Mouse (Mus musculus) heart, postnatal 25 days (tissue): ENCODE measurements around the gene Eef1akmt4. TPM values are rescaled to one million over a fixed set of nuclear protein-coding genes. Genes with fewer than 3 reads are reported as not detected.
A peak's percentile ranks its signal among the peaks of the same experiment; 100 is the strongest.

Experiments
- DNase-seq: peaks from one replicate; pipeline ENCODE4 v3.0.0; 2022; ENCODE audit warnings: low spot score
- intact Hi-C: fragments of 180-260 bp; cut with DNase I; formaldehyde crosslinking; loops from one replicate; pipeline ENCODE4 v1.15.1; 2025
- total RNA-seq, 2 experiments: library from RNA; stranded (reverse); gene quantifications; 2 replicates each; pipeline ENCODE4 v1.2.3; 2021

Gene Eef1akmt4
- 1 to 10 TPM; 5.6 to 6.4 TPM for total RNA-seq

DNA sequence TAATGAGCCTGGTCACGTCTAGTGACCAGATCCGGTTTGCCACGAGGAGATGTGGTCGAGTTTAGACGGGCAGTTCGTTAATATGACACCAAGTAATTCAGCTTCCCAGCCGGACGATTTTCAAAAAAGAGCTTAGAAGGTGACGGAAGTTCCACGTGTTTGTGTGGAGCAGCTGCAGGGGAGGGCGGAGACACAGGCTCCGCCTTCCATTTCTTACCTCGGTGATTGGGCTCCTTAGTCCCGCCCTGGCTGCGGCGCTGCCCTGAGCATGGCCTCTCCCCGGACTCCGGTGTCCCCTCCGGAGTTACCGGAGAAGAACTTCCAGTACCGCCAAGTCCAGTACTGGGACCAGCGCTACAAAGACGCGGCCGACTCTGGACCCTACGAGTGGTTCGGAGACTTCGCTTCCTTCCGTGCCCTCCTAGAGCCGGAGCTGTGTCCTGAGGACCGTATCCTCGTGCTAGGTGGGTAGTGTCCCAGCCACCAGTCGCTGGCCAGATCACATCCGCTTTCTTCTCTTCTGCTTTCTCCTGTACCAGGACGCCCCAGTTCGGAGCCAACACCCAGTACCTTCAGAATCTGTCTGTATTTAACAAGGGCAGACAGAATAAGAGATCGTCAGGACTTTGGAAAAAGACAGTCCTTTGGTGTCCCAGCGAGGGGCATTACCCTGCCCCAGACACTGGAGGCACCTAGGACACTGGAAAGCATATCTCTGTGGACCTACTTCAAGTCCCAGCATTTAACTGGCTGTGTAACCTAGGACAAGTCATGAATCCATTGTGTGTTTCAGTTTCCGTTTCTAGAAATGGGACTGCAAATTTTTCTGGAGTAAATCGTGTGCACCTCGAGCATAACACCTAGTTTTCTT lies at the start of gene Eef1akmt4, which contains the start of the genes Gm49333 and Alg3:
TSS of gene Eef1akmt4 (plus strand) at position 237 of the 871 bp plus-strand sequence.
TSS of gene Gm49333 (plus strand) at position 254 of the 871 bp plus-strand sequence.
TSS of gene Alg3 (minus strand) at position 379 of the 871 bp plus-strand sequence.
- peak; percentile 83 for DNase-seq
- intact Hi-C loops = loop anchor here (2.0 to 10.0 kb wide), 3 partner anchors 39 to 187 kb away; partner anchors contain the start of genes Abcc5, Dvl3 and Psmd2

DNA sequence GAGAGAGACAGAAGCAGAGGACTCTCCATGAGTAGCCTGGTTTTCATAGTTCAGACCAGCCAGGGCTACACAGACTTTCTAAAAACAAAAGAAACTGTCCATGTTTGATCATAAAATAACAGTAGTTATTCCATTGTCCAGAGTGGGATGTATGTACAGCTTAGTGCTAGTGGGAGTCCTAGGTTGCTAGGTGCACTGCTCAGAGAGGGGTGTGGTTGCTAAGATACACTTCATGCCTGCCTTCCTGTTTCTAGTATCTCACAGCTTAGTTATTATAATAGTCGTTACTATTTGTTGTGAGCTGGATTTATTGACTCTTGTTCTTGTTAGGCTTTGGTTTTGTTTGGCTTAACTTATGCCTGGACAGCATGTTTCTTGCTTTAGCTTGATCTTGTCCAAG lies 46.3 kb upstream of the Eef1akmt4 start:
- intact Hi-C loops = loop anchor here (2.0 kb wide), 1 partner anchor 16 kb away; no protein-coding TSS in a partner anchor
- no peak for DNase-seq

DNA sequence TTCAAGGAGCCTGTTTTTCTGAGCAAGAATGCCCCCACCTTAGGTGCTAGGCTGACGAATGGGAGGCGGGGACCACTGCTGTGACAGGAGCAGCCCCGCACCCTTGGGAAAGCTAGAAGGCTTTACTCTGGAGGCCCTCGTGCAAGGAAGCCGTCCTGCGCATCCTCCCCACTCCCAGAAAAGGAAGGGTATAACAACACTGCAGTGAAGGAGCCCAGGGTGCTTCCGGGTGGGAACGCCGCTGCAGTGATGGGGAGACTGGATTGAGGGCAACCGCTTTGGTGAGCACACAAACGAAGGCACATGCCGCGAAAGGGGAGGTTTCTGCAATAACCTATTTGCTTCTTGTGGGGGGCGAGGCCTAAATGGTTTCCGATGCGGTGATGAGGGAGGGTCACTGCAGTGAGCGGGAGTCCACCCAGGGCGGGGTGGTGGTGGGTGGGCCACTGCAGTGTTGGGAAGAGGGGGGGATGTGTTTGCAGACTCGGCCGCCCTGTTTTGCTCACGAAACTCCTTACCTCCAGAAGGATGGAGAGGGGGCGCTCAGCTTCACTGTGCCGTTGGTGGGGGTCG lies 21.9 kb upstream of the Eef1akmt4 start, which contains the start of gene Vwa5b2:
TSS of gene Vwa5b2 (plus strand) at position 106 of the 573 bp plus-strand sequence.
- intact Hi-C loops = no loop called here
- DNase-seq = no peak

DNA sequence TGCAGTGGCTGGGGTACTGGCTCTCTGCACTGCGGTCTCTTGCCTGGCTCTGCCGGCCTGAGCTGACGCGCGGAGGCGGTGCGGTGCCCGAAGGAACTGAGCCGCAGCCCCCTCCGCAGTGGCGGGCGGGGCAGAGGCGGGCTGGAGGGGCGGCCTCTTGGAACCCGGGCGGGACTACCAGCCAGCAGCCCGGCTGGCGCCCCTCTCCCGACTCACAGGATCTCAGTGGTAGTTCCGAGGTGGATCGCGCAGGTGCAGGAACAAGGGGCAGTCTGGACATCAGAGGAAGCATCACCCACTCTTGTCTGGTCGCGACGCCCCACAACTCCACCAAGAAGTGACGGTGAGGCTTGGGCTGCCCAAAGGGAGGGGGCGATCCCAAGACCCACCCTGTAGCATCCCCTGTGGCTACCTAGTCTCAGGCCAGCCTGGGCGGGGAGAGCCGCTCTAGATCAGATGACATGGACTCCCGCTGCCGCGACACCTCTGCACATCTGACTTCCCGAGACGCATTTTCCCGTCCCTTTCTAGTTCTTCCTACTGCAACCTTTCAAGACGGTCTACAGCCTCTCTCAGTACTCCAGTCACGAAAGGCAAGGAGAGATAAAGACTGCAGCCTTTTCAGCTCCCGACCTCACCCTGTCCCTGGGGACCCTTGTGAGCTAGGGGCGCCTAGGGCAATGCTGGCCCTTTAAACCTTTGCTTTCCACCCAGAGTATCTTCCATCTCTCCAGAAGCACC lies 21.3 kb upstream of the Eef1akmt4 start:
- DNase-seq = no peak
- intact Hi-C loops = no loop called here

DNA sequence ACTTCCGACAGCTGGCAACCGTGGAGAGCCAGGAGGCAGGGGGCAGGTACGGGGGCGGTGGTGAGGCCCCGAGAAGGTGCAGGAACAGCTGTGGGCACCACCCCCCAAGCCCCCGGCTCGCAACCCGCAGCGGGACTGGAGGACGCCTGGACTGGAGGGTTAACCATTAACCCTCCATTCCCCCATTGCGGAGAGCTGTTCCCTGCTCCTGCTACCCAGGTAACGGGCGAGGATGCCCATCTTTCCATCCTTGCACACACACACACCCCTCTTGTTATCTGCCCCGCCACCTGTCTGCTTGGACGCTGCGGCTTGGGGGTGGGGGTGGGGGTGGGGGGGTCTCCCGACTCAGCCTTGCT lies 20.7 kb upstream of the Eef1akmt4 start:
- intact Hi-C loops = no loop called here
- DNase-seq = no peak

DNA sequence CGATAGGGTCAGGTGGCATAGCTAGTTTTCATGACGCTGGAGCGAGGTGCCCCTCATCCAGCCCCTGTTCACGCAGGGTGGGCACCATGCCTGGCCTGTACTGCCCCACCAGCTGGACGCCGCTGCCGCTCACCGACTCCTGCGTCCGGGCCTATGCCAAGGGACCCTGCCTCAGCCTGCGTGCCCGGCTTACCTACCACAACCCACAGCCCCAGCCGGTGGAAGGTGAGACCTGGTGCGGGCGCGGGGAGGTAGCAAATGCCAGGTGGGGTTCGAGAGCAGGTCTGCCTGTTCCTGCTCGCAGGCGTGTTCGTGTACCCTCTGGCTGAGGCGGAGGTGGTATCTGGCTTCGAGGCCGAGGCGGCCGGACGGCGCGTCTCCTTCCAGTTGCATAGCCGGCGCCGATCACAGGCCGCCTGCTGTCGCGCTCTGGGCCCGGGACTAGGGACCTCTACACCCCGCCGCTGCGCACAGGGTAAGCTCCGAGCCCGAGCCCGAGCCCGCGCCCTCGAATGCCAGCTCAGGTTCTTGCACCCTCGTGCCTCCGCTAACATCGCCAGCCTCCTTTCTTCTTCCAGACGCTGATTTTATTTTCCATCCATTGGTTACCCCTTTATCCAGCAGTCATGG lies 20.2 kb upstream of the Eef1akmt4 start:
- no peak for DNase-seq
- intact Hi-C loops = no loop called here

DNA sequence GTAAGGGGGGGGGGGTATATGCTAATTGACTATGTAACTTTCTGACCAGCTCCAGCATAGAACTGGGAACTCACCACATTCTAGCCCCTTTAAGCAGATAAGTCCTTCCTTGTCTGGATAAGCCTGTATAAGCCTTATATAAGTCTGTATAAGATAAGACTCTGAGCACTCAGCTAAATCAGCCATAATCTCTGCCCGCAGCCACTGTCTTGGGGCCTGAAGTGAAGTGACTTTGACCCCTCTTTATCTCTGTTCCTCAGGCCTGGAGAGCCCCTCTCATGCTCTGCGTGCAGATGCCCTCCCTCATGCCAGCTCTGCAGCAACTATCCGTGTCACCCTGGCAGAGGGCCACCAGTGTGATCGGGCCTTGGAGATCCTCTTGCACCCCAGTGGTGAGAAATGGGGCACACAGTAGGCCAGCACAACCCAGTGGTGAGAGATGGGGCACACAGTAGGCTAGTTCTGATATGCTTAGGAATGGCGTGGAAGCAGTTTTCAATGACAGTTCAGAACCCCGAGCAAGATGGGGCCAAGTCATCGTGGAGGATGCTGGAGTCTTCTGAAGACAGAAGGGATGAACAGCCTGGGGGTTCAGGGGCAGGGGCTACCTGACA lies 16.2 kb upstream of the Eef1akmt4 start:
- intact Hi-C loops = no loop called here
- DNase-seq = no peak

DNA sequence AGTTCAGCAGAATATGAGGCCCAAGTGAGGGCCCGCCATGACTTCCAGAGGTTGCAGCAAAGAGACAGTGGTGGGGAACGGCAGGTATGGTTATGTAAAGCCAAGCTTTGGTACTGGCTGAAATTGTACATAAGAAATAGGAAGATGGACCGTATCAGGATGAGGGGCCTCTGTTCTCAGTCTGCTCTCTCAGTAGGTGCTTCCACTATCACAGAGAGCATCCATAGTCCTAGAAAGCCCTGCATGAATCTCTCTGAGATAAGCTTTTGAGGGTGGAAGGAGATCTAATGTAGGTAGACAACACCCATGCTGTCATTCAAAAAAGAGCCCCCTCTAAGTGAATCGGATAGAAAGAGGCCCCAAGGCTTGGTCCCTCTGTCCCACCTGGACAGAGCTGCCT lies 15.7 kb upstream of the Eef1akmt4 start:
- no peak for DNase-seq
- intact Hi-C loops = no loop called here

DNA sequence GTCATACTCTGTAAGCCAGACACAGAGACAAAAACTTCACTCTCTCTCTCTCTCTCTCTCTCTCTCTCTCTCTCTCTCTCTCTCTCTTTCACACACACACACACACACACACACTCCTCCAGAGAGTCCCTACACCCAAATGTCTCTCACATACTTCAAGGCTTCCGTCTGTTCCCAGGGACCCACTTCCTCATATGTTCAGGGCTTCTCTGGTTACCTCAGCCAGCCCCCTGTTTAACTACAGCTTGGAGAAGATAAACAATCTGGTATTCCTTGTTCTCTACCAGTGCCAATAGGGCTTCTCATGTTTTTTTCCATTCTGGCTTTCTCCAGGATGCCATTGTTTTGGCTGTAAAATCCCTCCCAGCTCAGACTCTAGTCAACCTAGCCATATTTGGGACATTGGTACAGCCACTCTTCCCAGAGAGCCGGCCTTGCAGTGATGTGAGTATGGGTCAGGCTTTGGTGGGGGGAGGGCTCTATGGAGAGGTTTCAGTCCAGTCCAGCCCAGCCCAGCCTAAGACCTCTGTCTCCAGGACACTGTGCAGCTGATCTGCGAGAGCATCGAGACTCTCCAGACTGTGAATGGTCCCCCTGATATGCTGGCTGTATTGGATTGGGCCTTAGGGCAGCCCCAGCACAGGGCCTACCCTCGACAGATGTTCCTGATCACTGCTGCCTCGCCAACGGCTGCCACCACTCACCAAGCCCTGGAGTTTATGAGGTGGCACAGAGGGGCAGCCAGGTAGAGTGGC lies 14.5 kb upstream of the Eef1akmt4 start:
- intact Hi-C loops = no loop called here
- no peak for DNase-seq

DNA sequence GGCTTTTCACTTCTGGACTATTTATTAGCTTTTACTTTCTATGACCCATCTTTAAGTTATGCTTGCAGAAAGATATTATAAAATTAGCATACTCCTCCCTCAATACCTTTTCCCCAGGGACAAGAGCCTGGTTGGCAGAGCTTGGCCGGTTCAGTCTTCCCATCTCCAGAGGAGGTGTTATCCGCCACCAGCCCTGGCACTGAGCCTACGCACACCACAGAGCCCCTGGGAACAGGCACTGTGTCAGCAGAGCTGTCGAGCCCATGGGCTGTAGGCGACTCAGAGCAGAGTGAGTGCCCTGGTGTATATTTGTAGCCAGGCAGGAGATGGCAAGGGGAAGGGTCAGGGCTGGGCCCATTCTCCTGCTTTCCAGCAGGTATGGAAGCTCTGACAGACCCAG lies 10.9 kb upstream of the Eef1akmt4 start:
- no peak for DNase-seq
- intact Hi-C loops = no loop called here

DNA sequence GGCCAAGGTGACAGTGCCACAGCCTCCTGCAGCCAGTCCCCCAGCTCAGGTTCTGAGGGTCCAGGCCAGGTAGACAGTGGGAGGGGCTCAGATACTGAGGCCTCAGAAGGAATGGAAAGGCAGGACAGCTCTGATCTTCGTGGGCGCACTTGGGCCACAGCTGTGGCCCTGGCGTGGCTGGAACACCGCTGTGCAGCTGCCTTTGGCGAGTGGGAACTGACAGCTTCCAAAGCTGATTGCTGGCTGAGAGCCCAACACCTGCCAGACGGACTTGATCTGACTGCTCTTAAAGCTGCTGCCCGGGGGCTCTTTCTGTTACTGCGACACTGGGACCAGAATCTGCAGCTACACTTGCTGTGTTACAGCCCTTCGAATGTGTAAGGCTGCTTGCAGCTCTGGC lies 6.7 kb upstream of the Eef1akmt4 start:
- intact Hi-C loops = no loop called here

DNA sequence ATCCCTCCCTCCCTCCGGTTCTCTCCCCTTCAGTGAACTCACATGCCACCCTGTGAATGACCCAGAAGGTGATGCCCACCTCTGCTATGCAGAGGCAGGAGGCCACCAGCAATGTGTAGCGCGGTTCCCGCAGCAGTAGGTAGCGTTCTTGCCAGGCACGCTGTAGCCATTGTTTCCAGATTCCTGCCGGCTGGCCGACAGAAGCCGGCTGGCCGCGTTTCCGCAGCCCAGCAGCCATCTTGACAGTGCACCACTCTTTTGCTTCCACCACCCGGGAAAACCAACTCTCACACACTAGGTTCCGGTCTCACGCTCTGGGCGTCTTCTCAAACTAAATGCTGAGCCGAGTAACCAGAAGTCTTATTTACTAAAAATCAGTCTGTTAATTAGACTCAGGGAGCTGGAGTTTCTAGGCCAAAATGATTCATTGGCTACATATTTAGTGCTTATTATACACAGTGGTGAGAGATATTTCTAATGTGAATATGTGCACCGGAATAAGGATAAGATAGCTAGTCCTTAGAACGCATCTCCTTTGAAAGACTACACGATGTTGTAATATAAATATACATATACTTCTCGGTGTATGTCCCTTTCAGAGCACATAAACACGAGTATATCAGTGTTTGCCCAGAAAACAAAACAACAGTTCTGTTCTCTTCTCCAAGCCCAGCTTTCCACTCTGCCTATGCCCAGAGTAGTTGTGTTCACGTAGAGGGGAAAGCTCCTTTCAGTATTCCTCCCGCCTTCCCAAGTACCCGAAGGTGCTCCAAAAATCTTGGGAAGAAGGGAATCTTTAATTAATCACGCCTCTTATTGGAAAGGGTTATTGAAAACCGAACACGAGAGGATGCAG lies 664 bp upstream of the Eef1akmt4 start:
- intact Hi-C loops = loop anchor here (2.0 to 10.0 kb wide), 3 partner anchors 40 to 186 kb away; partner anchors contain the start of genes Abcc5, Dvl3 and Psmd2

More for the DNA sequence above, 6.7 kb upstream of the Eef1akmt4 start:
- no peak for DNase-seq

DNA sequence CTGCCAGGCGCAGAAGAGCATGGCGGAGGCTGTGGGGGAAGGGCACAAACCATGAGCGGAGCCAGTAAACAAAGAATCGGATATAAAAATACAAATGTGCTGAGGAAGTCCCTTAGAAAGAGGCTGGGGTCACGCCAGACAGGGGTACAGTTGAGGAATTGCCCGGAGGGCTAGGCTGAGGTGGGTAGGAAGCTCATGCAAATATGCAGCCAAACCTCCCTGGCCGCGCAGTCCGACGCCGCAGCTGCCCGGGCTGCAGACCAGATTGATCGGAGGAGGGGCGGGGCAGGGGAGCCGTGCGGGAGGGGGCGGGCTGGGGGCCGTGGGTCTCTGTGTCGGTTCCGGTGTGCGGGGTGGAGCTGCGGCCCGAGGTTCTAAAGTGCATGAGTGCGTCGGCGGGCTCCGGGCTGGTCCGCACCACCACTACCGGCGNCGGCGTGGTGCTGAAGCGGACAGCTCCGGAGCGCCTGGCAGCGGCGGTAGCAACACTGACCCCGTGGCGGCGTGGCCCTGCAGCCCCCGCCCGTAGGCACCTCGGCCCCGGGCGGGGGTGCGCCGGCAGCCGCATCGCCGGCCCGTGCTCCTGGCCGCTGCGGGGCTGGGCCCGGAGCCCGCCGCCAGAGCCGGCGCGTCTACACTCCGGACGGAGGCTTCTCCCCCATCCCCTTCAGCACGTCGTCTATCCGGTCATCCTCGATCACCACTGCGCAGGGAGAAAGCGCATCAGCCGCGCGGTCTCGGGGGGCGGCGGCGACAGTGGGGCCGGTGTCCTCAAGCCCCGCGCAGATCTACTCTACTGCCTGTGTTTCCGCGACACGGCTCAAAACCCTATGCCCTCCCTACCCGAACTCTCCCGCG lies 8.4 kb downstream of the Eef1akmt4 start:
- no peak for DNase-seq
- intact Hi-C loops = loop anchor here (5.0 to 10.0 kb wide), 2 partner anchors 67 to 195 kb away; partner anchors contain the start of gene Abcc5

More for the DNA sequence above, 664 bp upstream of the Eef1akmt4 start:
- peak; percentile 33 for DNase-seq

DNA sequence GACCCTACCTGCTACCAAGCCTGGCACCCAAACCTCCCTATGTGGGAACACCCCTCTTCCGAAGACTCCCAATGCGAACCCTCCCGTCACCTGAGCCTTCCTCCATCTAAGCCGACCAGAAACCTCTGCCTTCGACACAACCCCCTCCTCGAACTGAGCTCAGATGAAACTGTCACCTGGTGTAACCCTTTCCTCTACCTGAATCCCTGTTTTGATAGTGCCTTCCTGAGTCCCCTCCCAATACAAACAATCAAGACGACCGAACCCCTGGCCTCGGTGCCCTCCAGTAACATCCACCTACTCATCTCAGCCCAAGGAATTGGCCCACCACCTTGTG lies 9.0 kb downstream of the Eef1akmt4 start:
- no peak for DNase-seq
- intact Hi-C loops = no loop called here

DNA sequence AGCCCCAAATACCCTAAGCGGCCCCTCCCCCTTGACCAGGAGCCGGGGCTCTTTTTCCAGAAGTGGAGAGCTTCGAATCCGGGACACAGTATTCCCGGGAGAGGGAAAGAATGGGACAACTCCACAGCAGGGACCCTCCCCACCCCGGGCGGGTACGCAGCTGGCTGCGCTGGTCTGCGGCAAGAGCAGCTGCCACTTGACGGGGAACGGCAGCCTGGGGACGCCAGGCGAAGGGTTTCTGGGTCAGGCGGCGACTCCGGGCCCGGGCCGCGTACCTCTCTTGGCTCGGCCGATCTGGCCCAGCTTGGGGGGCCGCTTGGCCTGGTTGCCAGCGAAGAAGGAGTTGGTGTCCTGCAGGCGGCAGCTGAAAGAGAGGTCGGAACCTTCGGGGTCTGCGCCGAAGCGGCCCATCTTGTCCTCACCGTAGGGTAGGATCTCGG lies 9.4 kb downstream of the Eef1akmt4 start:
- intact Hi-C loops = no loop called here
- DNase-seq = no peak

DNA sequence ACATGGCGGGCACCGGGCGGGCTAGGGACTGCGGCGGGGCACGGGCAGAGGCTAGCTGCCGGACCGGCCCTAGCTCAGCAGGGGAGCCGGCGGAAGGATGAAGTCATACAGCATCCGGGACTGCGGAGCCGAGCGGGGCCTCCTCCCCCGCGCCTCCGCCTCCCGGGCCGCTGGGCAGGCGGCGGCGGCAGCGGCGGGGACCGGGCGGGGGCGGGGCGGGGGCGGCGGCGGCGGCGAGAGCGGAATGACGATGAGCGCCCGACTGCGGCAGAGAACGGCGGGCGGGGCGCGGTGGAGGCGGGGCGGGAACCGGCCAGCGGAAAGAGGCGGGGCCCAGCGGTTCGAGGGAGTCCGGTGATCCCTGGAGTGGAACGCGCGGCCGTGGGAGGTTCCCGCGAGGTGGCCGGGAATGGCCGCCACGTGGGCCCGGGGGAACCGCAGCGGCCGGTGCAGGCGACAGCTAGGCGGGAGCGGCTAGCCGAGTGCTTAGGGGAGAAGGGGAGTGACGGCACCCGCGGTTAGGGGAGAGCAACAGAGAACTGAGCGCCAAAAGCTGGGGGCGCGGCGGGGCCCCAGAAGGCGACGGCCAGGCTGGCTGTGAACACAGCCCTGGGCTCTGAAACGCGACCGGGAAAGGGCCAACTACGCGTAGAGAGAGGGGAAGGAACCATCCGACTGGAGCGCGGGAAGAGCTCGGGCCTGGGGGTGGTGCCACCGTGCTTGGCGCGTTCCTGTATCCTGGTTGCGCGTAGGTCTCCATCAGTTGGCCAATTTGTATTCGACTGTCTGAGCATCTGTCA lies 10.0 kb downstream of the Eef1akmt4 start, which contains the start of gene Camk2n2:
TSS of gene Camk2n2 (minus strand) at position 97 of the 800 bp plus-strand sequence.
- intact Hi-C loops = no loop called here

More for the DNA sequence above, 10.0 kb downstream of the Eef1akmt4 start, which contains the start of gene Camk2n2:
- DNase-seq = peak; percentile 47
